Mouse (Mus musculus) limb, embryonic 13.5 days (tissue): ENCODE data around the gene Gpam. TPM values are rescaled to one million over a fixed set of nuclear protein-coding genes. Genes with fewer than 3 reads are reported as not detected.
"Not testable (repeated sequence)": the region's sequence is repeated elsewhere in the genome, so short reads cannot be mapped to it uniquely, and the experiment has no call there.

ENCODE experiments used
- ATAC-seq: fragments of 200-750 bp; cut with Nextera tagmentation; 2 replicates; pipeline ENCODE4 v1.8.0; 2017; ENCODE audit warnings: low read depth, moderate number of reproducible peaks, moderate TSS enrichment; ENCODE audit not compliant: low FRiP score
- H3K27ac ChIP-seq: fragments of 300-500 bp; sonication (generic); 2 replicates; pipeline ENCODE4 v1.5.1; 2015; ENCODE audit warnings: inconsistent platforms, mild to moderate bottlenecking, moderate library complexity
- H3K27me3 ChIP-seq: fragments of 300-500 bp; sonication (generic); 2 replicates; pipeline ENCODE4 v1.6.1; 2015; ENCODE audit warnings: mild to moderate bottlenecking, inconsistent platforms
- H3K36me3 ChIP-seq: fragments of 300-500 bp; sonication (generic); 2 replicates; pipeline ENCODE4 v1.6.1; 2015; ENCODE audit warnings: inconsistent platforms, mild to moderate bottlenecking, moderate library complexity
- H3K4me1 ChIP-seq: fragments of 300-500 bp; sonication (generic); 2 replicates; pipeline ENCODE4 v1.6.1; 2015; ENCODE audit warnings: inconsistent platforms
- H3K4me2 ChIP-seq: fragments of 300-500 bp; sonication (generic); replicated peaks from 2 replicates; pipeline ENCODE4 v1.6.1; 2015; ENCODE audit warnings: inconsistent platforms, mild to moderate bottlenecking, moderate library complexity
- H3K4me3 ChIP-seq: fragments of 300-500 bp; sonication (generic); 2 replicates; pipeline ENCODE4 v1.5.1; 2015; ENCODE audit warnings: moderate library complexity, mild to moderate bottlenecking, inconsistent platforms
- H3K9ac ChIP-seq: fragments of 300-500 bp; sonication (generic); 2 replicates; pipeline ENCODE4 v1.6.1; 2015; ENCODE audit warnings: mild to moderate bottlenecking, inconsistent platforms
- H3K9me3 ChIP-seq: fragments of 300-500 bp; sonication (generic); 2 replicates; pipeline ENCODE4 v1.6.1; 2016; ENCODE audit warnings: inconsistent platforms
- WGBS: fragments of 180-500 bp; shearing (Covaris S2); methylation state at CpG from one replicate; pipeline ENCODE4 v1.1.7; 2015; 5-methylcytosine and 5-hydroxymethylcytosine counted together
- polyA plus RNA-seq: library from polyadenylated mRNA; unstranded; fragments of >200 nt; fragmentation: Nextera tagmentation; extraction: Ambion mirVana; gene quantifications from 2 replicates; pipeline ENCODE4 v1.2.1, GENCODE M21; 2015

Gpam gene
- 13.8 and 15.4 TPM in 2 replicates for polyA plus RNA-seq

- Histone ChIP-seq H3K4me1 (peaks cover 17% of the 10 kb centered on the region), H3K27ac (no peak within 1 kb of the TSS), H3K4me2 (no peak within 1 kb of the TSS), H3K4me3 (no peak within 1 kb of the TSS), H3K9me3 (no peaks in the 10 kb centered on the region), H3K9ac (no peak within 1 kb of the TSS), H3K36me3 (no peaks in the 10 kb centered on the region), H3K27me3 (no peaks in the 10 kb centered on the region)
- ATAC-seq: no peak
- 43% methylated on average over 11 of the region's 11 CpGs for WGBS
These were observed at the start of gene Gpam for GRCm38 (mm10) chr19:55127072-55127718. Gene Gpam (minus strand): TSS chr19:55127238.

GRCm38 (mm10) chr19:55171585-55171984, 44.5 kb upstream of the Gpam start:
- no peaks in the 10 kb centered on the region for H3K27me3 ChIP-seq
- H3K4me2 ChIP-seq: no peak overlapping the region
- H3K27ac ChIP-seq: no peak overlapping the region
- H3K4me3 ChIP-seq: no peak overlapping the region
- H3K4me1 ChIP-seq: no peaks in the 10 kb centered on the region
- no peak overlapping the region for H3K9ac ChIP-seq
- H3K9me3 ChIP-seq: peaks cover 10% of the 10 kb centered on the region
- WGBS: 82% methylated on average over 1 of the region's 1 CpGs
- H3K36me3 ChIP-seq: no peaks in the 10 kb centered on the region
- ATAC-seq: no peak

GRCm38 (mm10) chr19:55170399-55170798, 43.4 kb upstream of the Gpam start:
- Histone ChIP-seq H3K4me1 (no peaks in the 10 kb centered on the region), H3K9me3 (peaks cover 10% of the 10 kb centered on the region), H3K9ac (no peak overlapping the region), H3K4me3 (no peak overlapping the region), H3K27me3 (no peaks in the 10 kb centered on the region), H3K27ac (no peak overlapping the region), H3K36me3 (no peaks in the 10 kb centered on the region), H3K4me2 (no peak overlapping the region)
- no peak for ATAC-seq

- not testable (repeated sequence) for H3K4me1 ChIP-seq, H3K9ac ChIP-seq, ATAC-seq, H3K27ac ChIP-seq, H3K36me3 ChIP-seq, H3K4me2 ChIP-seq, H3K4me3 ChIP-seq, H3K27me3 ChIP-seq
- peaks cover 10% of the 10 kb centered on the region for H3K9me3 ChIP-seq
- 91% methylated on average over 8 of the region's 8 CpGs for WGBS
These were observed 42.2 kb upstream of the Gpam start for GRCm38 (mm10) chr19:55169236-55169729.

- H3K9ac ChIP-seq: no peak overlapping the region
- H3K36me3 ChIP-seq: no peaks in the 10 kb centered on the region
- no peaks in the 10 kb centered on the region for H3K27me3 ChIP-seq
- H3K27ac ChIP-seq: no peak overlapping the region
- H3K4me1 ChIP-seq: no peaks in the 10 kb centered on the region
- 73% methylated on average over 6 of the region's 6 CpGs for WGBS
- H3K4me2 ChIP-seq: no peak overlapping the region
- ATAC-seq: no peak
- peaks cover 10% of the 10 kb centered on the region for H3K9me3 ChIP-seq
- H3K4me3 ChIP-seq: no peak overlapping the region
These were observed 41.3 kb upstream of the Gpam start for GRCm38 (mm10) chr19:55168360-55168759.

- no peak overlapping the region for H3K4me2 ChIP-seq
- no peaks in the 10 kb centered on the region for H3K27me3 ChIP-seq
- no peak overlapping the region for H3K4me3 ChIP-seq
- no peaks in the 10 kb centered on the region for H3K4me1 ChIP-seq
- H3K27ac ChIP-seq: no peak overlapping the region
- H3K9me3 ChIP-seq: peaks cover 10% of the 10 kb centered on the region
- 62% methylated on average over 2 of the region's 2 CpGs for WGBS
- no peak for ATAC-seq
- H3K9ac ChIP-seq: no peak overlapping the region
- H3K36me3 ChIP-seq: no peaks in the 10 kb centered on the region
These were observed 40.7 kb upstream of the Gpam start for GRCm38 (mm10) chr19:55167741-55168140.

- H3K36me3 ChIP-seq: no peaks in the 10 kb centered on the region
- no peak overlapping the region for H3K27ac ChIP-seq
- H3K9ac ChIP-seq: no peak overlapping the region
- H3K4me3 ChIP-seq: no peak overlapping the region
- no peaks in the 10 kb centered on the region for H3K4me1 ChIP-seq
- no peak for ATAC-seq
- 89% methylated on average over 2 of the region's 2 CpGs for WGBS
- H3K4me2 ChIP-seq: no peak overlapping the region
- peaks cover 10% of the 10 kb centered on the region for H3K9me3 ChIP-seq
- H3K27me3 ChIP-seq: no peaks in the 10 kb centered on the region
These were observed 39.7 kb upstream of the Gpam start for GRCm38 (mm10) chr19:55166741-55167140.

GRCm38 (mm10) chr19:55165954-55166353, 38.9 kb upstream of the Gpam start:
- no peak for ATAC-seq

GRCm38 (mm10) chr19:55165183-55165865, 38.3 kb upstream of the Gpam start:
- Histone ChIP-seq H3K27ac (no peak overlapping the region), H3K9ac (no peak overlapping the region), H3K4me3 (no peak overlapping the region), H3K36me3 (no peaks in the 10 kb centered on the region), H3K9me3 (peaks cover 8% of the 10 kb centered on the region), H3K4me2 (no peak overlapping the region), H3K27me3 (no peaks in the 10 kb centered on the region), H3K4me1 (no peaks in the 10 kb centered on the region)
- WGBS: 76% methylated on average over 1 of the region's 1 CpGs
- no peak for ATAC-seq

More at GRCm38 (mm10) chr19:55165954-55166353, 38.9 kb upstream of the Gpam start:
- 82% methylated on average over 4 of the region's 4 CpGs for WGBS
- Histone ChIP-seq H3K36me3 (no peaks in the 10 kb centered on the region), H3K27me3 (no peaks in the 10 kb centered on the region), H3K9ac (no peak overlapping the region), H3K27ac (no peak overlapping the region), H3K9me3 (peaks cover 10% of the 10 kb centered on the region), H3K4me1 (no peaks in the 10 kb centered on the region), H3K4me3 (no peak overlapping the region), H3K4me2 (no peak overlapping the region)

- no peak overlapping the region for H3K4me3 ChIP-seq
- no peaks in the 10 kb centered on the region for H3K27me3 ChIP-seq
- no peaks in the 10 kb centered on the region for H3K36me3 ChIP-seq
- 78% methylated on average over 1 of the region's 1 CpGs for WGBS
- no peak overlapping the region for H3K4me2 ChIP-seq
- no peak overlapping the region for H3K27ac ChIP-seq
- no peaks in the 10 kb centered on the region for H3K4me1 ChIP-seq
- H3K9ac ChIP-seq: no peak overlapping the region
- no peaks in the 10 kb centered on the region for H3K9me3 ChIP-seq
- no peak for ATAC-seq
These were observed 37.1 kb upstream of the Gpam start for GRCm38 (mm10) chr19:55164162-55164561.

- Histone ChIP-seq H3K9me3 (no peaks in the 10 kb centered on the region), H3K9ac (no peak overlapping the region), H3K4me2 (no peak overlapping the region), H3K27me3 (no peaks in the 10 kb centered on the region), H3K4me1 (no peaks in the 10 kb centered on the region), H3K4me3 (no peak overlapping the region), H3K27ac (no peak overlapping the region), H3K36me3 (no peaks in the 10 kb centered on the region)
- WGBS: 86% methylated on average over 4 of the region's 4 CpGs
- ATAC-seq: no peak
These were observed 35.2 kb upstream of the Gpam start for GRCm38 (mm10) chr19:55162271-55162670.

GRCm38 (mm10) chr19:55159826-55160225, 32.8 kb upstream of the Gpam start:
- H3K36me3 ChIP-seq: no peaks in the 10 kb centered on the region
- H3K27me3 ChIP-seq: no peaks in the 10 kb centered on the region
- no peak overlapping the region for H3K4me2 ChIP-seq
- H3K4me3 ChIP-seq: no peak overlapping the region
- no peak overlapping the region for H3K27ac ChIP-seq
- no peak for ATAC-seq
- no peaks in the 10 kb centered on the region for H3K4me1 ChIP-seq
- 70% methylated on average over 6 of the region's 6 CpGs for WGBS
- H3K9ac ChIP-seq: no peak overlapping the region
- no peaks in the 10 kb centered on the region for H3K9me3 ChIP-seq
